Mouse (Mus musculus) embryonic facial prominence, embryonic 13.5 days (tissue): ENCODE measurements around the gene Trnau1ap. TPM values are rescaled to one million over a fixed set of nuclear protein-coding genes. Genes with fewer than 3 reads are reported as not detected.

Source experiments
- ATAC-seq: fragments of 200-750 bp; cut with Nextera tagmentation; 2 replicates; pipeline ENCODE4 v1.8.0; 2017; ENCODE audit warnings: low read depth; ENCODE audit not compliant: insufficient number of reproducible peaks, insufficient read depth, low FRiP score, low TSS enrichment
- H3K27ac ChIP-seq: fragments of 300-500 bp; sonication (generic); 2 replicates; pipeline ENCODE4 v1.5.1; 2015; ENCODE audit warnings: moderate library complexity, mild to moderate bottlenecking, inconsistent platforms
- H3K27me3 ChIP-seq: fragments of 300-500 bp; sonication (generic); 2 replicates; pipeline ENCODE4 v1.6.1; 2015; ENCODE audit warnings: mild to moderate bottlenecking, inconsistent platforms
- H3K36me3 ChIP-seq: fragments of 300-500 bp; sonication (generic); 2 replicates; pipeline ENCODE4 v1.6.1; 2015; ENCODE audit warnings: mild to moderate bottlenecking, inconsistent platforms
- H3K4me1 ChIP-seq: fragments of 300-500 bp; sonication (generic); 2 replicates; pipeline ENCODE4 v1.6.1; 2015; ENCODE audit warnings: inconsistent platforms
- H3K4me2 ChIP-seq: fragments of 300-500 bp; sonication (generic); 2 replicates; pipeline ENCODE4 v1.6.1; 2015; ENCODE audit warnings: moderate library complexity, mild to moderate bottlenecking, inconsistent platforms
- H3K4me3 ChIP-seq: fragments of 300-500 bp; sonication (generic); 2 replicates; pipeline ENCODE4 v1.5.1; 2015; ENCODE audit warnings: mild to moderate bottlenecking, inconsistent platforms
- H3K9ac ChIP-seq: fragments of 300-500 bp; sonication (generic); 2 replicates; pipeline ENCODE4 v1.6.1; 2015; ENCODE audit warnings: mild to moderate bottlenecking, inconsistent platforms
- H3K9me3 ChIP-seq: fragments of 300-500 bp; sonication (generic); 2 replicates; pipeline ENCODE4 v1.6.1; 2016; ENCODE audit warnings: inconsistent platforms
- WGBS: fragments of 180-500 bp; shearing (Covaris S2); methylation state at CpG from one replicate; pipeline ENCODE4 v1.1.7; 2015; ENCODE audit warnings: mixed read lengths; 5-methylcytosine and 5-hydroxymethylcytosine counted together
- polyA plus RNA-seq: library from polyadenylated mRNA; unstranded; fragments of >200 nt; fragmentation: Nextera tagmentation; extraction: Ambion mirVana; gene quantifications from 2 replicates; pipeline ENCODE4 v1.2.1, GENCODE M21; 2015

Trnau1ap gene
- polyA plus RNA-seq, 1 experiment from 2014 or later = 83.1 TPM

DNA sequence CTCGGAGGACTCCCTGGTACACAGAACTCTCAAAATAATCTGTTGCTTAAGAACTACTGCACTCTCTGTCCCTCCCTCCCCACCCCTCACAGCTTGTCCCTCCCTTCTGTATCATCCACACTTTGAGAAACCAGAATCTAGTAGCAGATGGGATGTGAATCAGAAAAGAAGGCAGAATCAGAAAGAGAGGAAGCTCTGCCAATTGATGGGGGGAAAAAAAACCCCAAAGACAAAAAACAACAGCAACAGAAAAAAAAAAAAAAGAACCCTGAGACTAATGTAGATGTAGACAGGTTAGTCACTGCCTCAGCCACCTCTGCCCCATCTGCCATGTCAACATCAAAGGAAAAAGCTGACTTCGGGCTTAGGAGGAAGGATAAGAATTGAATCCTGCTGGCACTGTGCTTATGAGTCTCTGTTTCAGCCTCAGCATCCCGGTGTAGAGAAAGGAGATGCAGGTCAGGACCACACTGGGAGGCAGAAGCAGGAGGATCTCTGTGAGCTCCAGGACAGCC, 62.4 kb downstream of the Trnau1ap start:
- Histone ChIP-seq H3K9me3 (no peaks in the 10 kb centered on the region), H3K36me3 (no peaks in the 10 kb centered on the region), H3K4me1 (peaks cover 8% of the 10 kb centered on the region; the same call in 1 of the 2 replicates), H3K9ac (no peak overlapping the region), H3K4me2 (no peak overlapping the region), H3K27ac (no peak overlapping the region), H3K27me3 (no peaks in the 10 kb centered on the region), H3K4me3 (no peak overlapping the region)
- ATAC-seq = no peak
- WGBS = 71% methylated on average over 3 of the region's 3 CpGs

DNA sequence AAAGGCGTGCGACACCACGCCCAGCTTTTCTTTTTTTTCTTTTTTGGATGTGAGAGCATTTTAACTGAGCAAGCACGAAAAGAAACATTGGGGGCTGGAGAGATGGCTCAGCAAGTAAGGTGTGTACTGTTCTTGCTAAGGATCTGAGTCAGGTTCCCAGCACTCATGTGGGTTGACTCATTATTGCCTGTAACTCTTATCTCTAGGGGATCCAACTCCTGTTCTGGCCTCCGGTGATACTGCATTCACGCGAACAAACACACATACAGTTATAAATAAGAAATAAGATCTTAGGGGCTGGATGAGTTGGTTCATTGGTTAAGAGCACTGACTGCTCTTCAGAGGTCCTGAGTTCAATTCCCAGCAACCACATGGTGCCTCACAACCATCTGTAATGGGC, 66.0 kb downstream of the Trnau1ap start:
- Histone ChIP-seq H3K4me1 (peaks cover 22% of the 10 kb centered on the region), H3K4me2 (no peak overlapping the region), H3K4me3 (no peak overlapping the region), H3K9me3 (no peaks in the 10 kb centered on the region), H3K36me3 (0 out of 2 replicates have a peak, but pooled peaks cover under 1% of the 10 kb centered on the region), H3K27me3 (no peaks in the 10 kb centered on the region), H3K27ac (no peak overlapping the region), H3K9ac (no peak overlapping the region)
- no peak for ATAC-seq
- 95% methylated on average over 7 of the region's 7 CpGs for WGBS

DNA sequence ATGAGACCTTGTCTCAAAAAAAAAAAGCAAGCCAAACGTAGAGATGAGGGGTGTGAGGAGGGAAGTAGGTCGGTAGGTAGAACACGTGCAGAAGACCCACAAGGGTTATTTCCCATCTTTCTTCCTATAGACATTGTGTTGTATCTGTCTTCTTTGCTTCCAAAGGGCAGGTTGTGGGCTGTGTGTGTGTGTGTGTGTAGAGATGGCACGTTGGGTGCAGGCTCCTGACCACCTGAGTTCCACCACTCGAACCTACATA, 67.1 kb downstream of the Trnau1ap start:
- WGBS = 73% methylated on average over 5 of the region's 5 CpGs
- no peak overlapping the region for H3K9ac ChIP-seq
- H3K4me2 ChIP-seq = peak overlapping the region; percentile 86
- H3K9me3 ChIP-seq = no peaks in the 10 kb centered on the region
- no peaks in the 10 kb centered on the region for H3K27me3 ChIP-seq
- peak overlapping the region; percentile 78 for H3K4me3 ChIP-seq
- no peak for ATAC-seq
- H3K36me3 ChIP-seq = 0 out of 2 replicates have a peak, but pooled peaks cover 4% of the 10 kb centered on the region
- peak overlapping the region; percentile 86 for H3K27ac ChIP-seq
- peaks cover 22% of the 10 kb centered on the region for H3K4me1 ChIP-seq

Other genes with a start within 250 kb of the Trnau1ap start
- gene Oprd1, start 185.1 kb downstream of the Trnau1ap start, polyA plus RNA-seq = 0.50 and 0.55 TPM in 2 replicates
- gene Ythdf2, start 117.2 kb downstream of the Trnau1ap start, polyA plus RNA-seq = 109 and 124 TPM in 2 replicates
- 42.6 and 46.2 TPM in 2 replicates for gene Gmeb1, start 67.9 kb downstream of the Trnau1ap start, polyA plus RNA-seq
- gene Taf12, start 55.2 kb downstream of the Trnau1ap start, polyA plus RNA-seq = 52.5 and 57.9 TPM in 2 replicates
- 2.1 and 2.6 TPM in 2 replicates for gene Rab42, start 26.2 kb downstream of the Trnau1ap start, polyA plus RNA-seq
- gene Rcc1, start 24.1 kb upstream of the Trnau1ap start, polyA plus RNA-seq = 74.1 and 81.9 TPM in 2 replicates
- gene Phactr4, start 93.0 kb upstream of the Trnau1ap start, polyA plus RNA-seq = 22.7 and 23.6 TPM in 2 replicates
- 28.7 and 36.4 TPM in 2 replicates for gene Med18, start 134.4 kb upstream of the Trnau1ap start, polyA plus RNA-seq
- 8.7 and 9.0 TPM in 2 replicates for gene Sesn2, start 181.0 kb upstream of the Trnau1ap start, polyA plus RNA-seq
- 1,173 and 1,316 TPM in 2 replicates for gene Atpif1, start 204.1 kb upstream of the Trnau1ap start, polyA plus RNA-seq
- gene Dnajc8, start 206.0 kb upstream of the Trnau1ap start, polyA plus RNA-seq = 173 and 177 TPM in 2 replicates
- gene Ptafr, start 234.5 kb upstream of the Trnau1ap start, polyA plus RNA-seq = 0.56 and 0.74 TPM in 2 replicates